Mouse (Mus musculus): Measurements from ENCODE around the gene Brsk1.
A peak's percentile ranks its signal among the peaks of the same experiment; 100 is the strongest.

Gene Brsk1

GRCm38 (mm10) chr7:4732968-4733392 is 42.6 kb downstream of the Brsk1 start:
- peak; percentile 59 for DNase-seq (ENCODE audit: extremely low read depth, insufficient read length, low spot score)

GRCm38 (mm10) chr7:4739041-4739543 is 48.7 kb downstream of the Brsk1 start:
- no peak for DNase-seq (ENCODE audit: extremely low read depth, insufficient read length, low spot score)

DNA sequence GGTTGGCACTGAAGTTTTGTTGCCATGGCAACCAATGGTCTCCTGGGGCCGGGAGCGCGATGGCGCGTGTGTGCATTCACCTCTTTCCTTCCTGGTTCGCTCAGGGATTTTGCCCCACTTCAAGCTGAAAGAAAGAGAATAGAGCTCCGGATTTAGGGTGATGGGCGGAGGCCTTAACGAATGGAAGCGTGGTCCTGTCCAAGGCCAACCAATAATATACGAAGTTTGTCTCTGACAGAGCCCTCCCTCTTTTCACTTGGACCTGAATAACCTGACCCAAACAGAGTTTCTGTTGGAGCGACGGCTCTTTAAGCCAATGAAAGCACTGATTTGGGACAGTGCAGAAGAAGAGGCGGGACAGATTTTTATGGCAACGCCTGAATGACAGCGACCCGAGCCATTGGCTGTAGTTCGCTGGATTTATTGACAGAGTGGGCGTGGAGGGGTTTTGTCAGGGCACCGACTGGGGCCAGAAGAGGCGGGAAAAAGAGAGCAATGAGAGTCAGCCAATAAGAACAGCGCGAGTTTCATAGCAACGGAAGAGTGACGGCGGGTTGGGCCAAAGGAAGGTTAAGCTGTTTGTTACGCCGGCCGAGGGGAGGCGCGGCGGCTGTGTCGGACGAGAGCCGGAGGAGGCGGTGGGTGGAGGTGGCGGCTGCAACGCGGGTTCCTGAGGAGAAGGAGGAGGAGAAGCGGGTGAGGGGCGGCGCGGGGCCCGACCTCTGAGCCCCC is 49.3 kb downstream of the Brsk1 start, which contains the start of gene Kmt5c:
TSS of gene Kmt5c (plus strand) at position 572 of the 732 bp plus-strand sequence.
- DNase-seq (ENCODE audit: extremely low read depth, insufficient read length, low spot score): peak; percentile 92

GRCm38 (mm10) chr7:4740309-4740727 is 49.9 kb downstream of the Brsk1 start:
- no peak for DNase-seq (ENCODE audit: extremely low read depth, insufficient read length, low spot score)

DNA sequence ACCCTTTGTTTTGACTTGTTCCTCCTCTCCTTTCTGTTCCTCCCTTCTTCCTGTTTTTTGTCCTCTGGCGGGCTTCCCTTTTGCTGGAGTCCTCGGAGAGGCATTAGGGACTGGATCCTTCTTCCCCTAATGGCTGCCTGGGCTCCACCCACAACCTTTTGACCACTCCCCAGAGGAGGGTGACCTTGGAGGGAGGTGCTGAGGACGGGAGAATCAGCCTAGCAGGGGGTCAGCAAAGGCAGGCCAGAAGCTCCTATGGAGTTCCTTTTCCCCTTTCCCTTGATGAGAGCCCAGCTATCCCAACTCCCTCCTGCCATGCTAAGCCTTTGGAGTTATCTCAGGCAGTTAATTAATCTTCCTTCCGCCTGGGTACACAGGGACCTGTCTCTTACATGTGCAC is 50.7 kb downstream of the Brsk1 start:
- peak; percentile 48 for DNase-seq (ENCODE audit: extremely low read depth, insufficient read length, low spot score)

GRCm38 (mm10) chr7:4741672-4742481 is 51.5 kb downstream of the Brsk1 start:
- no peak for DNase-seq (ENCODE audit: extremely low read depth, insufficient read length, low spot score)

GRCm38 (mm10) chr7:4742482-4742819 is 52.0 kb downstream of the Brsk1 start:
- DNase-seq (ENCODE audit: extremely low read depth, insufficient read length, low spot score): no peak

DNA sequence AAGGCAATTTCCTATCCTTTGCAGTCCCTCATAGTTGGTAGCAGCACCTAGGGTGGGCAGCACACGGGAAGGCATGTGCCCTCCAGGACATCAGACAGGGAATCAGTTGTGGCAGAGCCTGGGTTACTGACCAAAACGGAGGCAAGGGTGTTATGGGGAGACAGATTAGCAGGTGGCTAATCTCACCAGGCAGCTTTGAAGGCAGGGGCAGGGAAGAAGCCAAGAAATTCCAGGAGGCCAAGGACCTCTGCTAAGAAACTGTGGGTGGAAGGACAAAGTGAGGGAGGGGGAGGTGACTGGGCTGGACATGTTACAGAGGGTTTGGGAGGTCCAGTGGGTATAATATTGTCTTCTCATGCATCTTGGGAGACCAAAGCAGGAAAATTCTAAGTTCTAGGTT is 53.0 kb downstream of the Brsk1 start:
- DNase-seq (ENCODE audit: extremely low read depth, insufficient read length, low spot score): no peak

GRCm38 (mm10) chr7:4744886-4745285 is 54.5 kb downstream of the Brsk1 start:
- no peak for DNase-seq (ENCODE audit: extremely low read depth, insufficient read length, low spot score)

- DNase-seq (ENCODE audit: extremely low read depth, insufficient read length, low spot score): no peak
These were observed 56.0 kb downstream of the Brsk1 start for GRCm38 (mm10) chr7:4746326-4746980.

GRCm38 (mm10) chr7:4747156-4747899 is 56.9 kb downstream of the Brsk1 start:
- DNase-seq (ENCODE audit: extremely low read depth, insufficient read length, low spot score): no peak

GRCm38 (mm10) chr7:4748321-4748720 is 57.9 kb downstream of the Brsk1 start:
- DNase-seq (ENCODE audit: extremely low read depth, insufficient read length, low spot score): no peak

DNA sequence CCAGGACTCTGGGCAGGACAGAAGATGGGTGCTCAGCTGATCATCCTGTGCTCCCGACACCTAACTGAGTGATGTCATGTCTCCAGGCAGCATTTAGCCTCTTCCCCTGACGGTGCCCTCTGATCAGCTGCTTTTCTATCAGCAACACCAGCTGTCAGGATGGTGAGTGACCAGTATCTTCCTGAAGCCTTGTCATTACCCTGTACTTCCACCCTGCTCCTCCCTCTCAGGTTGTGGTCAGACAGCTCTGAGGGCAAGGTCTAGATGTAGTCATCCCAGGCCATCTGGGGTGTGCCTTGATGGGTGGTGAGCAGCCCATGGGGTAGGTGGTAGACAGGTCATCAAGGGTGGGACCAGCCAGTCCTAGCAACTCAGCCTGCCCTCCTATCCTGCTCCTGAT is 58.8 kb downstream of the Brsk1 start:
- no peak for DNase-seq (ENCODE audit: extremely low read depth, insufficient read length, low spot score)

DNA sequence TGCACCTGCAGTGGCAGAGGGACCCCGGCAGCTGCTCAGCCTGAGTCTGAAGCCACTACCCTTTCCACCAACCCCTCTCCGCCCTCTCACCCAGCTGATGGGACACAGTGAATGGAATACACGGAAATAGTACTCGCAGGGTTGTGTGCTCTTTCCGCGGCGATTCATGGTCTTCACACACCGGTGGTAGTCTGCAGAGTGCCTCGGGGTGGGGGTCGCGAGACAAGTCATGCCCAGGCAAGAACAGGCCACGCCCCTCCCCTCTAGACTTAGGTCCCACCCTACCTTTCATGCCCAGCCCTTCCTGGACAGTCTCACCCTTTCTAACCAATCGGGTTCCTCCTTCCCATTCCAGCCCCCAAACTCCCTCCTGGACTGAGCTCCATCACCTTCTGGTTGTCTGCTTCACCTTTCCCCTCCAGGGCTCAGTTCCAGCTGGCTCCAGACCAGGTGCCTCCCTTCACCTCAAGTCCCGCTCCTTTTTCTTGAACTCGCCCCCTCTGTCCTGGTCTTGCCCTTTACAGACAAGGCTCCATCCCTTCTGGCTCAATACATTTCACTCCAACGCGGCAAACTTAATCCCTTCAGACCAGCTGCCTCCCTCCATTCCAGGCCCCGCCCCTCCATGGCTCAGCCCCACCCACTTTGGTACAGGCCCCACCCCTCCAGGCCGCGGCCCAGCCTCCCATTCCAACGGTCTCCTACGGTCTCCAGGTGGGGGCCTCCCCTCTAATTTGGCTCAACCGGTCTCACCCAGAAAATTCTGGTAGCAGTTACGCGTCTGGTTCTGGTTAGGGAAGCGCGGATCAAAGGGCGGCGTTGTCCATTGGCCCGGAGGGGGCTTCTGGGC is 61.8 kb downstream of the Brsk1 start:
- DNase-seq (ENCODE audit: extremely low read depth, insufficient read length, low spot score): no peak

- no peak for DNase-seq (ENCODE audit: extremely low read depth, insufficient read length, low spot score)
These were observed 62.6 kb downstream of the Brsk1 start, which contains the start of gene Cox6b2 for GRCm38 (mm10) chr7:4752821-4753570. TSS of gene Cox6b2 (minus strand) at chr7:4753094.

DNA sequence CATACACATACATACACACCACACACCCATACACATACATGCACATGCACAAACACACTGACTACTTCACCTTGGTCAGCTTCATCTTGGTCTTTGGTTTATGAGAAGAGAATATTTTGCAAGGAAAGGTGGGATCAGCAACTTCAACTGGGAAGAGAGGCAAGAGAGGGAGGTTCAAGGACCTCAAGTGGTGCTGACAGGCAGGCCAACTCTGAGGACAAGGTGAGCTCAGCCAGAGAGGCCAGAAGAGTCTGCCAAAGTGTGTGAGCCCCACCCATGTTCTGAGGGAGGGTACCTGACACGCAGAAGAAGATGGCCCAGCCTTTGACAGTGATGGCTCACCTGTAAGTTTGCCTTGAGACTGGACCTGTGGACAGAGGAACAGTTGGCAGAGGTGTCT is 69.3 kb downstream of the Brsk1 start:
- DNase-seq (ENCODE audit: extremely low read depth, insufficient read length, low spot score): no peak

DNA sequence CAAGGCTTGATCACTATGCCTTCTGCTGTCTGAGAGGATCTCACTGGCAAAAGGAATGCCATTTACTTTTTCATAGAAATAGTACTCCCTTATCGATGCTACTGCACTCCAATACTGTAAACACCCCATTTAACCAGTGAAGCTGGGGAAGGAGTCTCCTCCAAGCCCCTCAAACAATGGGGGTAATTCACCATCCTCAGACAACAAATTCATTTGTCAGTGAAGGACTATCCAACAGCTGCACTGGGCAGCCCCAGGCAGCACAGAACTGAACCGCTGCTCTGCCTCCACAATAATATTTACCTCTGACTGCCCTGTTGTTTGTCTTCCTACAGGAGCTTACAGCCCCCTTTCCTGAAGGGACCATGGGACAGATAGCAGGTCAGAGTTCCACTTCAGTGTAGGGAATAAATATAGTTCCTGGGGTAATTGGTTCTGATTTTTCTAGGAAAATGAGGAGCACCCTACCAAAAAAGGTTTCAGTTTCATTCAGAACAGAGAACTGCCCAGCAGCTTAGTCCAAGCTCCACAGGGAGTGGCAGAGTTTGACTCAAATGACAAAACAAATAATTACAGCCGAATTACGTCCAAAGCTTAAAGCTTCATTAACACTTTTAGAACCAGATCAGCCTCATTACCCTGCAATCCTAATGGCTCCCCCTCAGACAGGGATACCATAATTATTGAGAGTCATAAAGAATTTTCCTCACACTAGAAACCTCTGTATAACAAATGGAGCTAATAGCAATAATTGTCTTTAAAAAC is 74.7 kb downstream of the Brsk1 start:
- no peak for DNase-seq (ENCODE audit: extremely low read depth, insufficient read length, low spot score)

All from 3134 (cell line).